Mouse (Mus musculus): ENCODE data around the gene 0610030E20Rik.

DNA sequence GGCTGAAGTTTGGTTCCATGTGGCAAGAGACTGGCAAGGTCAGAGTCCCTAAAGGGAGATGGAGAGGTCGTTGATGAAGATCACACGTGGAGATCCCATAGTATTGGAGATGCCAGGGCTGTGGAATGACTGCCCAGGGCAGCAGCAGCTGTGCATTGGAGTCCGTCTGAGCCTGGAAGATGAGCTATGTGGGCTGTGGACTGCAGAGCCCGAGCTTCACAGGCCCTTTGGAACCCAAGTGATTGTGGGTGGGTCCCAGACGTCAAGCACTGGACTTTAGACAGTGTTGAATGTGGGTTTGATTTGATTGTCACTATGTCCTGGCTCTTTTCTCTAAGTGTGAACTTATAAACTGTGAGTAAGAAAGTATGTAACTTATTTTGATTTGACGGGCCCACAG is 17.9 kb downstream of the 0610030E20Rik start:
- TF ChIP-seq CTCF (IDR thresholded peaks at IDR 0.05) (no peak), POLR2A (IDR thresholded peaks at IDR 0.05; ENCODE audit: insufficient read depth, low read depth, low read length) (no peak)

All from heart, adult 2 months (tissue).